Mouse (Mus musculus) stomach, embryonic 14.5 days (tissue): ENCODE data around the gene Lmx1a. TPM values are rescaled to one million over a fixed set of nuclear protein-coding genes. Genes with fewer than 3 reads are reported as not detected.

Experiments
- ATAC-seq: fragments of 200-750 bp; cut with Nextera tagmentation; 2 replicates; pipeline ENCODE4 v1.8.0; 2017; ENCODE audit warnings: low read depth, moderate TSS enrichment; ENCODE audit not compliant: insufficient number of reproducible peaks, insufficient read depth, low FRiP score
- H3K27ac ChIP-seq: fragments of 300-500 bp; sonication (generic); 2 replicates; pipeline ENCODE4 v1.5.1; 2014; ENCODE audit warnings: mild to moderate bottlenecking, low read length, moderate library complexity, mixed read lengths
- H3K27me3 ChIP-seq: fragments of 300-500 bp; sonication (generic); 2 replicates; pipeline ENCODE4 v1.6.1; 2014; ENCODE audit warnings: low read length, control low read depth, mixed read lengths; ENCODE audit not compliant: control insufficient read depth, insufficient read depth
- H3K36me3 ChIP-seq: fragments of 300-500 bp; sonication (generic); 2 replicates; pipeline ENCODE4 v1.6.1; 2014; ENCODE audit warnings: mild to moderate bottlenecking, control low read depth, low read length, moderate library complexity, mixed read lengths; ENCODE audit not compliant: control insufficient read depth, insufficient read depth
- H3K4me1 ChIP-seq: fragments of 300-500 bp; sonication (generic); 2 replicates; pipeline ENCODE4 v1.6.1; 2014; ENCODE audit warnings: low read length, control low read depth, mixed read lengths; ENCODE audit not compliant: control insufficient read depth, insufficient read depth
- H3K4me2 ChIP-seq: fragments of 300-500 bp; sonication (generic); replicated peaks from 2 replicates; pipeline ENCODE4 v1.6.1; 2014; ENCODE audit warnings: low read depth, low read length, control low read depth
- H3K4me3 ChIP-seq: fragments of 300-500 bp; sonication (generic); 2 replicates; pipeline ENCODE4 v1.5.1; 2014; ENCODE audit warnings: low read depth, low read length, control low read depth
- H3K9ac ChIP-seq: fragments of 300-500 bp; sonication (generic); replicated peaks from 2 replicates; pipeline ENCODE4 v1.6.1; 2014; ENCODE audit warnings: low read depth, mild to moderate bottlenecking, control low read depth, low read length, moderate library complexity, mixed read lengths
- H3K9me3 ChIP-seq: fragments of 300-500 bp; sonication (generic); 2 replicates; pipeline ENCODE4 v1.6.1; 2016; ENCODE audit warnings: low read depth, low read length, control low read depth; ENCODE audit not compliant: control insufficient read depth
- WGBS: fragments of 180-500 bp; shearing (Covaris S2); extraction: QIAGEN DNeasy Blood & Tissue Kit; methylation state at CpG from one replicate; pipeline ENCODE4 v1.1.7; 2014; 5-methylcytosine and 5-hydroxymethylcytosine counted together
- polyA plus RNA-seq: library from polyadenylated mRNA; unstranded; fragments of >200 nt; fragmentation: Nextera tagmentation; extraction: Ambion mirVana; gene quantifications from 2 replicates; pipeline ENCODE4 v1.2.1, GENCODE M21; 2014

Lmx1a gene
- polyA plus RNA-seq, 1 experiment from 2014 or later: 0.10 TPM

- no peak overlapping the region for H3K4me3 ChIP-seq
- 74% methylated on average over 2 of the region's 2 CpGs for WGBS
Observed at GRCm38 (mm10) chr1:167784067-167784466, 95.0 kb downstream of the Lmx1a start.

GRCm38 (mm10) chr1:167788684-167789413, 99.8 kb downstream of the Lmx1a start:
- H3K4me2 ChIP-seq: no peak overlapping the region
- 47% methylated on average over 12 of the region's 12 CpGs for WGBS

More at GRCm38 (mm10) chr1:167784067-167784466, 95.0 kb downstream of the Lmx1a start:
- H3K27ac ChIP-seq: no peak overlapping the region
- H3K36me3 ChIP-seq: no peaks in the 10 kb centered on the region
- no peaks in the 10 kb centered on the region for H3K9me3 ChIP-seq
- no peak overlapping the region for H3K4me2 ChIP-seq
- no peak for ATAC-seq
- no peak overlapping the region for H3K9ac ChIP-seq
- no peaks in the 10 kb centered on the region for H3K27me3 ChIP-seq
- no peaks in the 10 kb centered on the region for H3K4me1 ChIP-seq

DNA sequence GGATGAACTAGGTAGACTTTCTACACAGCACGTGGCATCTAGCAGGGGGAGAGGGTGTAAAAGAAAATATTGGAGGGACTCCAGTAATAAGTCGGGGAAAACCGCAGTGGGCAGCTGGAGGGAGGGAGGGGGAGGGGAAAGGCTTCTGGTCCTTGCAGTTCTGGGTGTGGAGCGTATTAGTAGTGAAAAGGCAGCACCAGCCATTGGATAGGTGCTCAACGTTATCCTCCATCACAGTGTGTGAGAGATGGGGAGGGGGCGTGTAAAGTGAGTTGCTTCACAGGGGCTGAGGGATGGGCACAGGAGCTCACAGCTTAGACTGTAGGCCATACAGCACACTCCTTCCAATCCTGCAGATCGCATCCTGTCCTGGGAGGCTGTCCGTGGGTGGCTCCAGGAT, 100.4 kb downstream of the Lmx1a start:
- no peak overlapping the region for H3K4me3 ChIP-seq
- no peak overlapping the region for H3K9ac ChIP-seq
- WGBS: 68% methylated on average over 8 of the region's 8 CpGs
- no peak overlapping the region for H3K27ac ChIP-seq
- H3K27me3 ChIP-seq: no peaks in the 10 kb centered on the region
- no peak; the same call in none of the 2 replicates for ATAC-seq
- no peaks in the 10 kb centered on the region for H3K9me3 ChIP-seq
- no peak overlapping the region for H3K4me2 ChIP-seq
- no peaks in the 10 kb centered on the region for H3K4me1 ChIP-seq
- H3K36me3 ChIP-seq: no peaks in the 10 kb centered on the region

More at GRCm38 (mm10) chr1:167788684-167789413, 99.8 kb downstream of the Lmx1a start:
- Histone ChIP-seq H3K27ac (no peak overlapping the region), H3K36me3 (no peaks in the 10 kb centered on the region), H3K4me1 (no peaks in the 10 kb centered on the region), H3K9me3 (no peaks in the 10 kb centered on the region), H3K27me3 (no peaks in the 10 kb centered on the region), H3K9ac (no peak overlapping the region), H3K4me3 (no peak overlapping the region)
- ATAC-seq: no peak

DNA sequence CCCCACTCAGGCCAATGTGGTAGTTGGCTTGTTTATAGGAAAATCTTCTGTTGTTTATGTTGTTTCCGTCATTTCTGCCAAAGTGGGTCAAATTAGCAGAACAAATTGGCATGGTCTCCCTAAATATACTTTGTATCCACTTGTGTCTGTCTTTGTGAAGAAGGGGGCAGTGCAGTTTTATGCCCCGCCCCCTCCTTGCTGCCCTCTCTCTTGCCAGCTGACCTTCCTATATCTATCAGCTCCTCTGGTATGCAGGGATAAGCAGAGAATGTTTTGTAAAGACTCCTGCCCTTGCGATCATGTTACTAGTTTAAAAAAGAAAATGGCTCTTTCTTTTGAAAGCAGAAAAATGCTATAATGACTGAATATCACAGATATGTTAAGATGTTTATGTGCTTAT, 101.7 kb downstream of the Lmx1a start:
- WGBS: 47% methylated on average over 3 of the region's 3 CpGs
- no peak for ATAC-seq
- Histone ChIP-seq H3K27ac (no peak overlapping the region), H3K9me3 (no peaks in the 10 kb centered on the region), H3K4me1 (no peaks in the 10 kb centered on the region), H3K4me3 (no peak overlapping the region), H3K9ac (no peak overlapping the region), H3K27me3 (no peaks in the 10 kb centered on the region), H3K4me2 (no peak overlapping the region), H3K36me3 (no peaks in the 10 kb centered on the region)

- no peak overlapping the region for H3K4me2 ChIP-seq
Observed at GRCm38 (mm10) chr1:167791221-167791620, 102.2 kb downstream of the Lmx1a start.

DNA sequence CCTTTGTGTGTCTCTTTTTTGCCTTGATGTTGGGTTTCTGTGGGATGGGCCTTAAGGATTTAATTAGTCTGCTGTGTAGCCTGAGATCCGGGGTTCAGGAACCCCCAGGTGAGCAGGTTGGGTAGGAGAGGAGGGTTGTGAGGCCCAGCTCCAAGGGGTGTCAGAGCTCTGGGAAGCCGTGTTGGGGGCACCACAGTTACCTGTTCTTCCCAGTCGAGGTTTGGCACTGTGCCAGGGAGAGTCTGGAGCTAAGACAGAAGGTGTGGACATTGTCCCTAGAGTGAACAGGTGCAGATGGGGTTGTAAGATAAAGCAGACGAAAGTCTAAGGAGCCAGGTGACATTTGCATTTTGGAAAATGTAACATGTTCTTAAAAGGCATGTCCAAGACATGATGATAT, 112.9 kb downstream of the Lmx1a start:
- peaks cover 3% of the 10 kb centered on the region; the same call in 1 of the 2 replicates for H3K4me1 ChIP-seq
- no peak overlapping the region for H3K27ac ChIP-seq
- H3K9me3 ChIP-seq: no peaks in the 10 kb centered on the region
- H3K27me3 ChIP-seq: 0 out of 2 replicates have a peak, but pooled peaks cover 9% of the 10 kb centered on the region
- no peak for ATAC-seq
- H3K4me3 ChIP-seq: no peak overlapping the region
- WGBS: 36% methylated on average over 4 of the region's 4 CpGs
- no peak overlapping the region for H3K9ac ChIP-seq
- H3K36me3 ChIP-seq: no peaks in the 10 kb centered on the region
- H3K4me2 ChIP-seq: no peak overlapping the region

More at GRCm38 (mm10) chr1:167791221-167791620, 102.2 kb downstream of the Lmx1a start:
- 60% methylated on average over 11 of the region's 11 CpGs for WGBS
- Histone ChIP-seq H3K36me3 (no peaks in the 10 kb centered on the region), H3K4me3 (no peak overlapping the region), H3K9me3 (no peaks in the 10 kb centered on the region), H3K9ac (no peak overlapping the region), H3K27ac (no peak overlapping the region), H3K4me1 (no peaks in the 10 kb centered on the region), H3K27me3 (no peaks in the 10 kb centered on the region)
- ATAC-seq: no peak

- Histone ChIP-seq H3K27ac (no peak overlapping the region), H3K9me3 (no peaks in the 10 kb centered on the region), H3K9ac (no peak overlapping the region), H3K27me3 (0 out of 2 replicates have a peak, but pooled peaks cover 9% of the 10 kb centered on the region), H3K4me1 (peaks cover 3% of the 10 kb centered on the region; the same call in 1 of the 2 replicates), H3K4me2 (peak overlapping the region; percentile 80), H3K4me3 (peak overlapping the region; percentile 41), H3K36me3 (no peaks in the 10 kb centered on the region)
- peak; percentile 67; the same call in 1 of the 2 replicates for ATAC-seq
- WGBS: under 1% methylated on average over 59 of the region's 59 CpGs
Observed at GRCm38 (mm10) chr1:167802510-167803271, 113.7 kb downstream of the Lmx1a start.

GRCm38 (mm10) chr1:167803351-167803981, 114.4 kb downstream of the Lmx1a start:
- Histone ChIP-seq H3K36me3 (no peaks in the 10 kb centered on the region), H3K27me3 (0 out of 2 replicates have a peak, but pooled peaks cover 9% of the 10 kb centered on the region), H3K9me3 (no peaks in the 10 kb centered on the region), H3K9ac (no peak overlapping the region), H3K4me3 (peak overlapping the region; percentile 41), H3K4me1 (peaks cover 3% of the 10 kb centered on the region; the same call in 1 of the 2 replicates), H3K27ac (no peak overlapping the region), H3K4me2 (peak overlapping the region; percentile 80)
- no peak for ATAC-seq
- WGBS: 15% methylated on average over 10 of the region's 10 CpGs
